Mouse (Mus musculus): Measurements from ENCODE around the gene A630010A05Rik. TPM values are rescaled to one million over a fixed set of nuclear protein-coding genes. Genes with fewer than 3 reads are reported as not detected.
"Not testable (repeated sequence)": the region's sequence is repeated elsewhere in the genome, so short reads cannot be mapped to it uniquely, and the experiment has no call there.

Gene A630010A05Rik
- polyA plus RNA-seq (2015; fragmentation: Nextera tagmentation; extraction: Ambion mirVana): not detected in 2 replicates

DNA sequence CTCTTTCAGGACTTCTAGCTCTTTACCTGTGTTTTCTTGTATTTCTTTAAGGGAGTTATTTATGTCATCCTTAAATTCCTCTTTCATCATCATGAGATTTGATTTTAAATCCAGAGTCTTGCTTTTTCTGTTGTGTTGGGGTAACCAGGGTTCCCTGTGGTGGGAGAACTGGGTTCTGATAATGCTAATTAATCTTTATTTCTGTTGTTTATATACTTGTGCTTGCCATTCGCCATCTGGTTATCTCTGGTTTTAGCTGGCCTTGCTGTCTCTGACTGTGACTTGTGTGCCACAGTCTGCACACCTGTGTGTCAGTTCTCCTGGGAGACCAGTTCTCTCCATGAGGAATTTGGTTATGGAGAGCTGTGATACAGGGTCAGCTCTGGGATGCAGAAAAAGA, at the start of gene A630010A05Rik:
TSS of gene A630010A05Rik (plus strand) at position 301 of the 400 bp plus-strand sequence.
- Histone ChIP-seq H3K9ac (replicated peaks) (no peak within 1 kb of the TSS), H3K9me3 (no peaks in the 10 kb centered on the region), H3K4me1 (replicated peaks) (no peaks in the 10 kb centered on the region), H3K27me3 (no peaks in the 10 kb centered on the region), H3K4me2 (replicated peaks) (no peak within 1 kb of the TSS), H3K27ac (no peak within 1 kb of the TSS), H3K4me3 (replicated peaks) (no peak within 1 kb of the TSS), H3K36me3 (no peaks in the 10 kb centered on the region)
- WGBS: 95% methylated on average over 1 of the region's 1 CpGs
- ATAC-seq: no peak

DNA sequence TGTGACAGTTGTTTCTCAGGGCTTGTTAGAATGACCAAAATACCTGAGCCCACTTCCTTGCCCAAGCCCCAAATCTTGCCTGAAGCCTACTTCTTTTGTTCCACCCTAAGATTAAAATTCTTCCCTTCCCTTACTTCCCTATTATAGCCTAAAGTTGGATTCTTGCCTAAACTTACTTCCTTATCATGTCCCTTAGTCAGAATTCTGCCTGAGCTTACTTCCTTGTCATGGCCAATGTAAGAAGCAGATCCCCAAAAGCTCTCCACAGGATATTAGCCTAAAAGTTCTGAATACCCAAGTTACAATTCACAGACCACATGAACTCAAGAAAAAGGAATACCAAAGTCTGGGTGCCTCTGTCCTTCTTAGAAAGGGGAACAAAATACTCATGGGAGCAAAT, 26.4 kb upstream of the A630010A05Rik start:
- Histone ChIP-seq H3K27me3 (no peaks in the 10 kb centered on the region), H3K36me3 (no peaks in the 10 kb centered on the region), H3K4me2 (replicated peaks) (no peak overlapping the region), H3K9me3 (no peaks in the 10 kb centered on the region), H3K27ac (no peak overlapping the region), H3K4me1 (replicated peaks) (no peaks in the 10 kb centered on the region), H3K4me3 (replicated peaks) (no peak overlapping the region), H3K9ac (replicated peaks) (no peak overlapping the region)
- ATAC-seq: no peak

GRCm38 (mm10) chr16:14557191-14557590, 4.9 kb upstream of the A630010A05Rik start:
- not testable (repeated sequence) for H3K4me2 ChIP-seq (replicated peaks); ATAC-seq; H3K9me3 ChIP-seq; H3K4me1 ChIP-seq (replicated peaks); H3K27ac ChIP-seq; H3K9ac ChIP-seq (replicated peaks); H3K27me3 ChIP-seq; H3K4me3 ChIP-seq (replicated peaks); H3K36me3 ChIP-seq
- 50% methylated on average over 1 of the region's 1 CpGs for WGBS

Other genes starting within 250 kb of the A630010A05Rik start
- gene Fopnl, start 244.9 kb upstream of the A630010A05Rik start, polyA plus RNA-seq (2015; fragmentation: Nextera tagmentation; extraction: Ambion mirVana): 198 and 214 TPM in 2 replicates
- 6.9 and 7.1 TPM in 2 replicates for gene Abcc1, start 200.8 kb upstream of the A630010A05Rik start, polyA plus RNA-seq (2015; fragmentation: Nextera tagmentation; extraction: Ambion mirVana)

Data from midbrain, embryonic 13.5 days (tissue).